Mouse (Mus musculus) lung, adult 2 months (tissue): Measurements from ENCODE around the gene Casq2. TPM values are rescaled to one million over a fixed set of nuclear protein-coding genes. Genes with fewer than 3 reads are reported as not detected.

Experiments used
- DNase-seq: peaks from one replicate; pipeline ENCODE4 v3.0.0; 2022
- H3K4me1 ChIP-seq: fragments of 200-500 bp; 2 replicates; pipeline ENCODE4 v1.6.1; 2011; ENCODE audit warnings: low read length; ENCODE audit not compliant: control insufficient read depth, insufficient read depth
- H3K4me3 ChIP-seq: fragments of 200-500 bp; replicated peaks from 2 replicates; pipeline ENCODE3; 2011; ENCODE audit warnings: low read depth, mild to moderate bottlenecking, control low read depth, low read length; ENCODE audit errors: extremely low read depth
- CTCF ChIP-seq: fragments of 200-500 bp; IDR thresholded peaks from 2 replicates; pipeline ENCODE4 v1.5.1; 2011; ENCODE audit warnings: mild to moderate bottlenecking, low read length, control low read depth; ENCODE audit not compliant: insufficient read depth
- POLR2A ChIP-seq: fragments of 200-500 bp; IDR thresholded peaks from 2 replicates; pipeline ENCODE4 v1.6.1; 2011; ENCODE audit warnings: low read depth, mild to moderate bottlenecking, control low read depth, low read length, borderline replicate concordance; ENCODE audit errors: extremely low read depth
- WGBS: fragments of 180-500 bp; shearing (Covaris S2); methylation state at CpG from one replicate; pipeline ENCODE4 v1.1.7; 2018; 5-methylcytosine and 5-hydroxymethylcytosine counted together
- polyA plus RNA-seq: library from polyadenylated mRNA; depleted of rRNA; stranded (reverse); fragments of >200 nt; gene quantifications from 2 replicates; pipeline ENCODE4 v1.2.3, GENCODE M21; 2012

Casq2 gene
- polyA plus RNA-seq, 1 experiment = 10.3 TPM

DNA sequence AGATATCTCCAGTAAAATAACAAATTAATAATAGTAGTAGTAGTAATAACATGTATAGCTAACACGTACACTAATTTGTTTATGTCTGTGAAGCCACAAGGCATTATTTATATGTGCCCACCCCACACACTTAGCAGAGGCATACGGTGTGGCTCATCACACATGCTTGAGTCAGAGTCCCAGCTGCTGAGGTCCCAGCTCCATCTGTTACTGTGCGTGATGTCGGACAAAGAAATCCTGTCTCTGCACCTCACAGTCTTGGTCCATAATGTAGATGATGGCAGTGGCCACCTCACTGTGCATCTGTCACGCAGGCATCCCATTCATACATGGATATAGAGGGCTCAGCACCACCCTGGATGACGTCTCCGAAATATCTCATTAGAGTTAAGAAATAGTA, 15.9 kb upstream of the Casq2 start:
- TF ChIP-seq CTCF = no peak
- TF ChIP-seq POLR2A = no peak
- 91% methylated on average over 7 of the region's 7 CpGs for WGBS
- Histone ChIP-seq H3K4me3 (no peak overlapping the region), H3K4me1 (no peaks in the 10 kb centered on the region)
- no peak for DNase-seq

GRCm38 (mm10) chr3:102071016-102071415, 15.2 kb upstream of the Casq2 start:
- TF ChIP-seq CTCF (no peak), POLR2A (no peak)
- 96% methylated on average over 3 of the region's 3 CpGs for WGBS
- H3K4me1 ChIP-seq = no peaks in the 10 kb centered on the region
- no peak for DNase-seq
- H3K4me3 ChIP-seq = no peak overlapping the region

DNA sequence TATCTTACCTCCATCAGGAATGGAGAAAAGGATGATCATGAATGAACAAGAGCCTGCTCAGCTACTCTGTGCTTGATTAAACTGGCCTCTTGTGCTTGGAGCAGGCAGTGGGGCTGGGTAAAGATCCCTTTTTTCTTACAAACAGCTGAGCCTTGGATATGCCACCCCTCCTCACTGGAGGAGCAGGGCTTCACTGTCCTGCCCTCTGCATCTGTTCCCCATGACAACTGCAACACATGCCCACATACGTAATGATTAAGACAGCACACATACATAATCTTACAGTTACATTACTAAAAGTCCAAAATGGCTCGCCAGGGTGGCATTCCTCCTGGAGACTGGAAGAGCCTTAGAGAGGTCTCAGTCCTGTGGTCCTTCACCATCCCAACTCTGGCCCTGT, 6.8 kb upstream of the Casq2 start:
- DNase-seq = no peak
- WGBS = 89% methylated on average over 2 of the region's 2 CpGs
- H3K4me1 ChIP-seq = no peaks in the 10 kb centered on the region
- TF ChIP-seq CTCF = no peak
- no peak for TF ChIP-seq POLR2A
- H3K4me3 ChIP-seq = no peak overlapping the region

DNA sequence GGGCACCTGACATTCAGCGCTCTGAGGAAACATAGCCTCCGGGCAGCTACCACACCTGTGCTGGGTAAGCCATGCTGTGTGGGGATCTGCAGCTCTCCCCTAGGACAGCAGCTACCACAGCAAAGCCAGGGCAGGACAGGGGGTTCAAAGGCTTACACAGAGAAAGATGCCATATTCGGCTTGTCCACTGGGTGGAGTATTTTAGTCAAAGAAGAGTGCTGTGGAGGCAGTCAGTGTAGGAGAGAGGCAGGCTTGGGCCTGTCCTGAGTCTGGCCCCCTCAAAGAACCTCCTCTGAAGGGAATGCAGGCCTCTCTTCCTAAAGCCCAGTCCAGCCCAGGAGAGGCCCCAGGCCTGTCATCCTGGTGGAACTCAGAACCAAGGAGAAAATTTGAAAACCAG, 4.4 kb upstream of the Casq2 start:
- TF ChIP-seq POLR2A = no peak
- TF ChIP-seq CTCF = peak; percentile 61
- peak; percentile 57 for DNase-seq
- 15% methylated on average over 3 of the region's 3 CpGs for WGBS

GRCm38 (mm10) chr3:102083589-102084230, 2.5 kb upstream of the Casq2 start:
- TF ChIP-seq POLR2A (no peak), CTCF (no peak)
- Histone ChIP-seq H3K4me1 (peaks cover 3% of the 10 kb centered on the region; the same call in 1 of the 2 replicates), H3K4me3 (no peak overlapping the region)
- WGBS = 36% methylated on average over 13 of the region's 13 CpGs
- no peak for DNase-seq

More for the DNA sequence above, 4.4 kb upstream of the Casq2 start:
- Histone ChIP-seq H3K4me1 (peaks cover 3% of the 10 kb centered on the region; the same call in 1 of the 2 replicates), H3K4me3 (no peak overlapping the region)

GRCm38 (mm10) chr3:102084833-102085491, 1.3 kb upstream of the Casq2 start:
- no peak for DNase-seq
- TF ChIP-seq POLR2A (no peak), CTCF (no peak)
- 80% methylated on average over 13 of the region's 13 CpGs for WGBS
- Histone ChIP-seq H3K4me1 (peaks cover 3% of the 10 kb centered on the region; the same call in 1 of the 2 replicates), H3K4me3 (no peak overlapping the region)

DNA sequence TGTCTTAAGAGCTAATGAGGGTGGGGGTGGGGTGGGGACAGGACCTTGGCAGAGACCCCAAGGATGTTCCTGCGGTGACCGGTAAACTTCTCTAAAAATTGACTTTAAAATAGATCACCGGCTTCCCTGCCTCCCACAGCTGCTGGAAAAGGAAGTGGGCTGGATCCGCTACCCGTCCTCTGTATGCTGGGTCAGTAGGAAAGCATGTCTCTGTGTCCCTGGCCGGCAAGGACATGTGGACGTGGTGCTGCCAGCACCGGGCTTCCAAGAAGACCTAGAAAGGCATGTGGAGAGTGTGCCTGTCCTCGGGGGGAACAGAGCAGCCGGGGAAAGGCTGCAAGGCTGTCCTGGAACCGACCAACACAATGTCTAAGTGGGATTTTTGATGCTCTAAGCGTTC, 496 bp upstream of the Casq2 start:
- H3K4me1 ChIP-seq = peaks cover 3% of the 10 kb centered on the region; the same call in 1 of the 2 replicates
- no peak for DNase-seq
- WGBS = 21% methylated on average over 12 of the region's 12 CpGs
- no peak overlapping the region for H3K4me3 ChIP-seq
- no peak for TF ChIP-seq POLR2A
- TF ChIP-seq CTCF = no peak

DNA sequence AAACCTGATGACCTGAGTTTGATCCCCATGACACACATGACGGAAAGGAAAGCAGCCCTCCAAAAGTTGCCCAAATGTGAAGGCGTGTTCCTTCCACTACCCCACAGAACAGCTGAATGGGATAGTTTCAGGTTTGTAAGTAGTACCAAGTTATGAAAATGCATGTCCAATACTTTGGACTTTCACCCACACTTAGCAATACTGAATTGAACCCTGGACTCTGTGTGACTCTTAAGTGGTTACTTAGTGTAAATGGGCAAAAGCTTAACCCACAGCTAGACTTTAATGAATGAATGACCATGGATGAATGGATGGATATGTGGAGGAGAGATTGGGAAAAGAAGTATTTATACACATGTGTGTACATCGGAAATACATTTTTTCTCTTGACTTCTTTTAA, 8.6 kb downstream of the Casq2 start:
- H3K4me1 ChIP-seq = no peaks in the 10 kb centered on the region
- no peak for TF ChIP-seq CTCF
- no peak for TF ChIP-seq POLR2A
- no peak for DNase-seq
- WGBS = 94% methylated on average over 3 of the region's 3 CpGs
- no peak overlapping the region for H3K4me3 ChIP-seq

GRCm38 (mm10) chr3:102095412-102095811, 9.2 kb downstream of the Casq2 start:
- no peaks in the 10 kb centered on the region for H3K4me1 ChIP-seq
- WGBS = 52% methylated on average over 5 of the region's 5 CpGs
- DNase-seq = no peak
- H3K4me3 ChIP-seq = no peak overlapping the region
- TF ChIP-seq CTCF (no peak), POLR2A (no peak)

DNA sequence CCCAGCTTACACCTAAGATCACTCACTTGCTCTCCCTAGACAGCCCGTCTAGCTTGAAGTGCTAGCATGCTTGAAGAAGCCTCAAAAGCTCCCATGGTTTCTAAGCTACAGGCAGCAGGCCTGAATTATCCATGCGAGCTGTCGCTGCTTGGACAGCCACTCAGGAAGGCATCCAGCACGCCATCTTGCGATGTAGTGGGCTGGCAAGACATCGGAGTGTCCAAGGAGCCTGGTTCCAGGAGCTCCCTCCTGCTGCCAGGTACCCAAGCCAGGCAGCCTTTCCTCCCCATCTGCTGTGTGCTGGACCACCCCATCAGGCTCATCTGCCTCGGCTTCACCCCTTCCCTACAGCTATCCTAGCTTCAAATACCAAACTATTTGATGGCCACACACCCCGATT, 10.2 kb downstream of the Casq2 start:
- H3K4me3 ChIP-seq = no peak overlapping the region

More for the DNA sequence above, 10.2 kb downstream of the Casq2 start:
- no peak for TF ChIP-seq CTCF
- no peak for TF ChIP-seq POLR2A
- no peak for DNase-seq
- H3K4me1 ChIP-seq = no peaks in the 10 kb centered on the region
- 85% methylated on average over 8 of the region's 8 CpGs for WGBS
